Mouse (Mus musculus) lung, adult 2 months (tissue): ENCODE data around the gene Usp29. TPM values are rescaled to one million over a fixed set of nuclear protein-coding genes. Genes with fewer than 3 reads are reported as not detected.
"Not testable (repeated sequence)": the region's sequence is repeated elsewhere in the genome, so short reads cannot be mapped to it uniquely, and the experiment has no call there.

Experiments
- DNase-seq: peaks from one replicate; pipeline ENCODE4 v3.0.0; 2022
- H3K4me1 ChIP-seq: fragments of 200-500 bp; 2 replicates; pipeline ENCODE4 v1.6.1; 2011; ENCODE audit warnings: low read length; ENCODE audit not compliant: control insufficient read depth, insufficient read depth
- H3K4me3 ChIP-seq: fragments of 200-500 bp; replicated peaks from 2 replicates; pipeline ENCODE3; 2011; ENCODE audit warnings: low read depth, mild to moderate bottlenecking, control low read depth, low read length; ENCODE audit errors: extremely low read depth
- CTCF ChIP-seq: fragments of 200-500 bp; IDR thresholded peaks from 2 replicates; pipeline ENCODE4 v1.5.1; 2011; ENCODE audit warnings: mild to moderate bottlenecking, low read length, control low read depth; ENCODE audit not compliant: insufficient read depth
- POLR2A ChIP-seq: fragments of 200-500 bp; IDR thresholded peaks from 2 replicates; pipeline ENCODE4 v1.6.1; 2011; ENCODE audit warnings: low read depth, mild to moderate bottlenecking, control low read depth, low read length, borderline replicate concordance; ENCODE audit errors: extremely low read depth
- WGBS: fragments of 180-500 bp; shearing (Covaris S2); methylation state at CpG from one replicate; pipeline ENCODE4 v1.1.7; 2018; 5-methylcytosine and 5-hydroxymethylcytosine counted together
- polyA plus RNA-seq: library from polyadenylated mRNA; depleted of rRNA; stranded (reverse); fragments of >200 nt; gene quantifications from 2 replicates; pipeline ENCODE4 v1.2.3, GENCODE M21; 2012

Gene Usp29
- polyA plus RNA-seq, 1 experiment, result 0.04 TPM

DNA sequence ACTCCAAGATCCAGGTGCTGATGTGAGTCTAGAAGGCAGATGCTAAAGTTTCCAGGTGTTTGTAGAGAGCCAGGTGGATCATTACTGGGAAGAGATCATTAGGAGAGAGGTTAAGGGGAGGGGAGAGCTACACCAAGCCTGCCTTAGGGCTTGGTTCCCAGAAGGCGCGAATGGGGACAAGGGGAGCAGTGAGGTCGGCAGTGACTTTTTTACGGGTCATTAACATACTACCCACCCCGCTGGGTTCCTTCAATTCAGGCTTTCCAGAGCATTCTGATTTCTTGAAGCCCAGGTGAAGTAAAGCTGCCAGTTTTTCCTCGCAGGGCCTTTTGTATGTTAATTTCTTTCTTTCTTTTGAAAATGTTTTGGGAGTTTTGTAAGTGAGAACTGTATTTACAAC is 29.8 kb downstream of the Usp29 start:
- WGBS, result 77% methylated on average over 6 of the region's 6 CpGs
- no peak for DNase-seq
- no peaks in the 10 kb centered on the region for H3K4me1 ChIP-seq
- H3K4me3 ChIP-seq, result no peak overlapping the region
- TF ChIP-seq POLR2A (no peak), CTCF (no peak)

- no peak for TF ChIP-seq POLR2A
- no peak for TF ChIP-seq CTCF
- H3K4me3 ChIP-seq, result no peak overlapping the region
- no peak for DNase-seq
- WGBS, result 51% methylated on average over 5 of the region's 5 CpGs
- no peaks in the 10 kb centered on the region for H3K4me1 ChIP-seq
These were observed 34.9 kb downstream of the Usp29 start for GRCm38 (mm10) chr7:6765240-6765639.

DNA sequence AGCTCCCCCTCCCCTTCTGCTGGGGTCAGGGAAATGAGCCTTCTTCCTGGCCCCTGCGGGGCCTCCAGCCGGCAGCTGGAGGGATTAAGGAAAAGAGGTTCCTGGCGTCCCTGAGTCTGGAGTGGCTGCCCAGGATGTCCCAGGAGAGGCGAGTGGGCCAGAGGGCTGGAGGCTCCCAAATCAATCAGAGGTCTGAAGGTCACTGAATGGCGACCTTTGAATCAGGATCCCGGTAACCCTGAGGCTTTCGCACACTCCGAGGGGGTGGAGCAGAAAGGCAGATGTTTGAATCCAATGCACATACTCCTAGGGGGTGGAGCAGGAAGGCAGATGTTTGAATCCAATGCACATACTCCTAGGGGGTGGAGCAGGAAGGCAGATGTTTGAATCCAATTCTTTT is 39.9 kb downstream of the Usp29 start:
- 12% methylated on average over 8 of the region's 8 CpGs for WGBS
- no peak overlapping the region for H3K4me3 ChIP-seq
- TF ChIP-seq CTCF (no peak), POLR2A (no peak)
- H3K4me1 ChIP-seq, result no peaks in the 10 kb centered on the region
- no peak for DNase-seq

- not testable (repeated sequence) for DNase-seq, H3K4me1 ChIP-seq, H3K4me3 ChIP-seq
- WGBS, result 66% methylated on average over 11 of the region's 11 CpGs
These were observed 43.6 kb downstream of the Usp29 start for GRCm38 (mm10) chr7:6773865-6774413.

GRCm38 (mm10) chr7:6776314-6777059 is 46.1 kb downstream of the Usp29 start:
- WGBS, result 73% methylated on average over 10 of the region's 10 CpGs
- H3K4me3 ChIP-seq, result no peak overlapping the region
- H3K4me1 ChIP-seq, result no peaks in the 10 kb centered on the region; the same call in 1 of the 2 replicates
- DNase-seq, result no peak
- TF ChIP-seq CTCF (no peak), POLR2A (no peak)

DNA sequence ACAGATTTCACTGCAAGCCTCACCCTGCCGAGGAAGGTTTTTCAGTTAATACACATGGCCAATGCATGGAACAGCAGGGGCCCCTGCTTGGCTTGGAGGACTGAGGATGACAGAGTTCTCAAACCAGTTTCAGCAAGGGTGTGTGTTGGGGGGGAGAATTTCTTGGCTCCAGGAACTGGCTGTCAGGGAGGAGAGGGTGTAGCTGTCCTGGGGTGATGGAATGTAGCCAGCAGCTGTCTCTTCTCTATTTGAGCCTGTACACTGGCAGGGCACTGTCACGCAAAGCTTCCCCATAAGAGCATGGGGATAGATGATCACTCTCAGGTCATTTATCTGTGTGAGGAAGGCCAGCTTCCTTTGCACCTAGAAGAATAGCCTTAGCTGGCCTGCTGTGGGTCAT is 46.7 kb downstream of the Usp29 start:
- 26% methylated on average over 2 of the region's 2 CpGs for WGBS
- Histone ChIP-seq H3K4me3 (no peak overlapping the region), H3K4me1 (no peaks in the 10 kb centered on the region; the same call in 1 of the 2 replicates)
- peak; percentile 3 for DNase-seq
- TF ChIP-seq POLR2A, result no peak
- TF ChIP-seq CTCF, result no peak

GRCm38 (mm10) chr7:6777689-6778088 is 47.3 kb downstream of the Usp29 start:
- 27% methylated on average over 4 of the region's 4 CpGs for WGBS
- Histone ChIP-seq H3K4me1 (no peaks in the 10 kb centered on the region; the same call in 1 of the 2 replicates), H3K4me3 (no peak overlapping the region)
- TF ChIP-seq CTCF (no peak), POLR2A (no peak)
- no peak for DNase-seq

- TF ChIP-seq CTCF (no peak), POLR2A (no peak)
- no peak for DNase-seq
- H3K4me1 ChIP-seq, result no peaks in the 10 kb centered on the region; the same call in 1 of the 2 replicates
- 53% methylated on average over 5 of the region's 5 CpGs for WGBS
- no peak overlapping the region for H3K4me3 ChIP-seq
These were observed 48.8 kb downstream of the Usp29 start for GRCm38 (mm10) chr7:6779172-6779571.

- H3K4me3 ChIP-seq, result no peak overlapping the region
- no peaks in the 10 kb centered on the region; the same call in 1 of the 2 replicates for H3K4me1 ChIP-seq
- WGBS, result 35% methylated on average over 11 of the region's 11 CpGs
- no peak for TF ChIP-seq CTCF
- no peak for TF ChIP-seq POLR2A
- no peak for DNase-seq
These were observed 51.2 kb downstream of the Usp29 start for GRCm38 (mm10) chr7:6781541-6781940.
